Mouse (Mus musculus) granulocyte monocyte progenitor cell, adult 5-6 weeks (primary cell): ENCODE results near the gene Kcnmb4. TPM values are rescaled to one million over a fixed set of nuclear protein-coding genes. Genes with fewer than 3 reads are reported as not detected.

Experiments
- ATAC-seq: replicated peaks from 2 replicates; pipeline ENCODE4 v1.8.0; 2016; ENCODE audit warnings: mild to moderate bottlenecking, moderate TSS enrichment, inconsistent platforms; ENCODE audit not compliant: poor library complexity, severe bottlenecking
- total RNA-seq, 2 experiments: library from RNA; stranded (forward) in 1 of 2; stranded (reverse) in 1 of 2; fragments of 200-712, 200-1000 nt in 1 of 2; fragments of >200 nt in 1 of 2; fragmentation: Nextera tagmentation in 1 of 2; gene quantifications; 2 replicates each; pipeline ENCODE4 v1.2.3; 2014 to 2017

Gene Kcnmb4
- total RNA-seq (2014; fragmentation: Nextera tagmentation) (not detected in 2 replicates), total RNA-seq (2017) (not detected in 2 replicates)

- ATAC-seq = peak; percentile 34
Observed at GRCm38 (mm10) chr10:116473759-116474549, at the start of gene Kcnmb4. Gene Kcnmb4 (minus strand): TSS chr10:116473878.

- no peak for ATAC-seq
Observed at GRCm38 (mm10) chr10:116519588-116519987, 45.9 kb upstream of the Kcnmb4 start.

- ATAC-seq = no peak
Observed at GRCm38 (mm10) chr10:116515590-116515989, 41.9 kb upstream of the Kcnmb4 start.

GRCm38 (mm10) chr10:116515158-116515557, 41.5 kb upstream of the Kcnmb4 start:
- peak; percentile 84 for ATAC-seq

GRCm38 (mm10) chr10:116513254-116513635, 39.6 kb upstream of the Kcnmb4 start:
- peak; percentile 70 for ATAC-seq

GRCm38 (mm10) chr10:116512521-116513253, 39.0 kb upstream of the Kcnmb4 start:
- ATAC-seq = peak; percentile 45; the same call in 1 of the 2 replicates

- peak; percentile 100 for ATAC-seq
Observed at GRCm38 (mm10) chr10:116505303-116506014, 31.8 kb upstream of the Kcnmb4 start.

GRCm38 (mm10) chr10:116492768-116493167, 19.1 kb upstream of the Kcnmb4 start:
- ATAC-seq = no peak

- no peak for ATAC-seq
Observed at GRCm38 (mm10) chr10:116486895-116487747, 13.4 kb upstream of the Kcnmb4 start.

GRCm38 (mm10) chr10:116481917-116482316, 8.2 kb upstream of the Kcnmb4 start:
- peak; percentile 37; the same call in 1 of the 2 replicates for ATAC-seq

- ATAC-seq = no peak
Observed at GRCm38 (mm10) chr10:116480988-116481387, 7.3 kb upstream of the Kcnmb4 start.

GRCm38 (mm10) chr10:116476559-116476958, 2.9 kb upstream of the Kcnmb4 start:
- ATAC-seq = no peak

- ATAC-seq = 0 out of 2 replicates have a peak, but pooled peaks have one; percentile 8
Observed at GRCm38 (mm10) chr10:116475725-116476124, 2.0 kb upstream of the Kcnmb4 start.

- peak; percentile 71 for ATAC-seq
Observed at GRCm38 (mm10) chr10:116473071-116473758, 463 bp downstream of the Kcnmb4 start.

- 0 out of 2 replicates have a peak, but pooled peaks have one; percentile 2 for ATAC-seq
Observed at GRCm38 (mm10) chr10:116472579-116472978, 1.1 kb downstream of the Kcnmb4 start.

GRCm38 (mm10) chr10:116470306-116470925, 3.3 kb downstream of the Kcnmb4 start:
- ATAC-seq = no peak

GRCm38 (mm10) chr10:116468094-116468493, 5.6 kb downstream of the Kcnmb4 start:
- no peak for ATAC-seq

- ATAC-seq = no peak
Observed at GRCm38 (mm10) chr10:116463753-116464345, 9.8 kb downstream of the Kcnmb4 start.
